Mouse (Mus musculus) bone marrow, adult 2 months (tissue): Measurements from ENCODE around the gene Ranbp3l.

Experiments used
- CTCF ChIP-seq: fragments of 200-500 bp; IDR thresholded peaks from 2 replicates; pipeline ENCODE4 v1.5.1; 2011; ENCODE audit warnings: low read length, control low read depth; ENCODE audit not compliant: control insufficient read depth, insufficient read depth
- POLR2A ChIP-seq: fragments of 200-500 bp; IDR thresholded peaks from 2 replicates; pipeline ENCODE4 v1.6.1; 2011; ENCODE audit warnings: low read depth, mild to moderate bottlenecking, control low read depth, low read length, borderline replicate concordance; ENCODE audit not compliant: control insufficient read depth

GRCm38 (mm10) chr15:9087895-9088682 lies 120.3 kb downstream of the Ranbp3l start:
- TF ChIP-seq POLR2A, result no peak
- TF ChIP-seq CTCF, result no peak
